Mouse (Mus musculus) cerebellum, postnatal 36 days (tissue): ENCODE data around the gene Amacr.

Experiments
- DNase-seq, 2 experiments: peaks; one replicate each; pipeline ENCODE4 v3.0.0; 2021 to 2022; ENCODE audit warnings: mixed read lengths in 2 of 2

Amacr gene

GRCm38 (mm10) chr15:10990411-10990810 lies 8.9 kb downstream of the Amacr start:
- no peak for DNase-seq

- no peak for DNase-seq
Measured at GRCm38 (mm10) chr15:10991566-10991965, 10.0 kb downstream of the Amacr start.

DNA sequence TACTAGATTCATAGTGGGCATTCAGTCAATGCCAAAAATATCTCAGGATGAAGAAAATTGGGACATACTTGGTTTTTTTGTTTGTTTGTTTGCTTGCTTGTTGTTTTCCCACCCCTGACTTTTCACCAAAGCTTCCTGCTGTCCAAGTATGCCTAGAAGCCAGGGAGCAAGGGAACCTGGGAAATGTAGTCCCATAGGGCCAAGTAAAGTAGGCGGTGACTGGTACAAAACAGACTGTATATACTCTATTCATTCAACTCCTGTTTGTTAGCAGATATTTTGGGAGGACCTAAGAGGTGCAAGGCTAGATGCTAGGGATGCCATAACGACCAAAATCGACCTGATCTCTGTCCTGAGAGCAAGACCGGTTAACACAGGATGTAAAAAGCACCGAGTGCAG lies 18.3 kb downstream of the Amacr start:
- DNase-seq: no peak

- no peak for DNase-seq
Measured at GRCm38 (mm10) chr15:11000421-11000820, 18.9 kb downstream of the Amacr start, which contains the start of gene Slc45a2. Gene Slc45a2 (plus strand): TSS chr15:11000721.

DNA sequence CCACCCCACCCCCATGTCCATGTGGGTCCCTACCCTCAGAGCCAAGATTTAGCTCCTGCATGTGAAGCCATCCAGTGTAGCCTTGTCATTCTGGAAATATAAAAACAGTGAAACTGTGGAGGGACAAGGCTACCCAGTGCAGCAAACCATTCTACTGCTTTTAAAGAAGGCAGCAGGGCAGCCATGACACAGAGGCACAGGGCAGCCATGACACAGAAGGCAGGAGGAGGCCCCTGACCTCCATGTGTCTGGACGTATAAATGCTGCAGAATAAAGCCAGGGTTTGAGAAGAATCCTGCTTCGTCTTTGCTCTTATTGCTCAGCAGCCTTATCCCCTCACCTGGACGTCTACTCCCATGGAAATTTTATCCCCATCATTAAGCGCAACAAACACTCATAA lies 22.2 kb downstream of the Amacr start:
- no peak for DNase-seq

DNA sequence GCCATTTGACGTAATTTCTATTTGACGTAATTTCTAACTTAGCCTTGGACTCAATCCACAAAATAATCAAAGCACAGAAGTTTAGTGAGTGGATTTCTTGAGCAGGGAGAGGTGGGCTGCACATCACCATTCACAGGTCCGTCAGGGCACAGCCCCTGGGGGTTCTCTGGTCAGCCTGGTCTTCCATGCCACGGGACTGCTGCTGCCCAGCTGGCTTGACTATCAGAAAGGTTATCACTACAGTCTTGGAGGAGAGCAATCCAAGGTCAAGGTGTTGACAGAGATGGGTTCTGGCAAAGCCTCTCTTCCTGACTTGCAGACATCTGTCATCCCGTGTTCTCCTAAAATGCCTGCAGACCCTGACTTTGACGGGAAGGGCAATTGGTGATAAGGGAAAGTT lies 23.1 kb downstream of the Amacr start:
- no peak for DNase-seq

DNA sequence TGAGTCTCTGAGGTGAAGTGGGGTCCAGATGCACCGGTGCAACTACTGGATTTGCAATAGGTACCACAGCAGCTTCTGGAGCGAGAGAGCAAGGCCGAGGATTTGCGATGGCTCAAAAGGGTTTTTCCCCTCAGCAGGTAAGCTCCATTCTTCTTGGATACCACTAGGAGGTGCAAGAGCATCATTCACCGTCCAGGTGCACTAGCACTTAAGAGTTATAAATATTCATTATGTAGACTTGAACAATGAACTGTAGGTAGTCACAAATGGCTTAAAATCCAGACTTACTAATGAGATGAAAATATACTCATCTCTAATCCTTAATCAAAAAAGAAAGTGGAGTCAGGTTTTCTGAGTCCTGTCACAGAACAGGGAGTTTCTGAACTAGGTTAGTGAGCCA lies 27.2 kb downstream of the Amacr start:
- no peak for DNase-seq

- DNase-seq: no peak
Measured at GRCm38 (mm10) chr15:11010976-11011548, 29.5 kb downstream of the Amacr start.

- DNase-seq: no peak
Measured at GRCm38 (mm10) chr15:11014931-11015330, 33.4 kb downstream of the Amacr start.

GRCm38 (mm10) chr15:11026801-11027561 lies 45.4 kb downstream of the Amacr start:
- DNase-seq: no peak

- no peak for DNase-seq
Measured at GRCm38 (mm10) chr15:11030188-11030587, 48.6 kb downstream of the Amacr start.

DNA sequence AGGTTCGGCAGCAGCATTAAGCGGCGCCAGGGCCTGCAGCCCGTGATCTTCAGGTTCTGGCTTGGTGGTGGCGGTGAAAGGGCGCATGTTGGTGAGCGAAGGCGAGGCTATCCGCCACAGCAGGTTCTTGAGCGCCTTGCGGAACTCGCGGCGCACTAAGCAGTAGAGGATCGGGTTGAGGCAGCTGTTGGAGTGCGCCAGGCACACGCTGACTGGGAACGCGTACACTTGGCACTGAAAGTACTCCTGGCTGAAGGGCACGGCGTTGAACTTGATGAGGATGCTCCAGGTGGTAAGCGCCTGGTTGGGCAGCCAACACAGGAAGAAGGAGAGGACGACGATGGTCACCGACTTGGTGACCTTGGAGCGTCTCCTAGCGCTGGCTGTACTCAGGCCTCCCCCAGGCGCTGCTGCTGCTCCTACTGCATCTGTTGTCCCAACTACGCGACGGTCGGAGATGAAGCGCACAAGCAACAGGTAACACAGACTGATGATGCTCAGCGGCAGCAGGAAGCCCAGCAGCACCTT lies 54.5 kb downstream of the Amacr start:
- DNase-seq: no peak

GRCm38 (mm10) chr15:11036535-11037375 lies 55.2 kb downstream of the Amacr start:
- DNase-seq: no peak

DNA sequence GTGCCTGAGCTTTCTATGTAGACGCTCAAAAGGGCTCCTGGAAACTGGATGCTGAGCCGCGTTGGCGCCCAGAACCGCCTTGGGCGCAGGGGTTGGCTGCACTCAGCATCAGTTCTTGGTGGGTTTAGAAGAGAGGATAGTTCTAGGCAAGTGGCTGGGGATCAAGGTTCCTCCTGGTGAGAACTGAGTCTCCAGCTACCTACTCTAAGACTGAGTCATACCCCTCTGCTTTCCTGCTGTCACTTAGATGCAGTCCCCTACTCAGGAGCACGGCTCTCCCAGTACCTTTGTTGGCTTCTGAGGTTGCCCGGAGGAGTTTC lies 55.8 kb downstream of the Amacr start:
- no peak for DNase-seq

DNA sequence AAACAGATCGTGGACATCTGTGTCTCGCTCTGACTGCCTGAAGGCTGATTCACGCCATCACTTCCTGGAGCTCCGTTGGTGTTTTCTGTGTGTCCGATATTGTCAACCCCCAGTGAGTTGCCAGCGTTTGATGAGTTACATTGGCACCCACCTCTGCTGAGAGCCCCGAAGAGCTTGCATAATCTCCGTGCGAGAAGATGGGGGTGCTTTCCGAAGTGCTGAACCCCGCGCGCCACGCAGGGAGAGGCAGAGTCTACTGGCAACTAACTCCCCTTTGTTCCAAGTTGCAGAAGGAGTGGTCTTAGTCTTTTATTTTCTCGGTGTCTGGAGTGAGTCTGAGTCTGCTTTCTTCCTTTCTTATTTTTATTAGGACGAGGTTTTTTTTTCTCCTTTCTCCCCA lies 56.2 kb downstream of the Amacr start, which contains the start of gene Rxfp3:
TSS of gene Rxfp3 (minus strand) at position 281 of the 400 bp plus-strand sequence.
- DNase-seq: no peak

GRCm38 (mm10) chr15:11038476-11038875 lies 56.9 kb downstream of the Amacr start:
- peak in 1 of 2 experiments; percentile 49 for DNase-seq

GRCm38 (mm10) chr15:11040067-11040466 lies 58.5 kb downstream of the Amacr start:
- no peak for DNase-seq

GRCm38 (mm10) chr15:11041229-11041628 lies 59.7 kb downstream of the Amacr start:
- DNase-seq: no peak

- DNase-seq: no peak
Measured at GRCm38 (mm10) chr15:11042828-11043227, 61.3 kb downstream of the Amacr start.
